Mouse (Mus musculus): ENCODE measurements at regions not wholly inside any gene's neighbourhood (a gene's known extent, or its start where the extent isn't known, plus 50 kb on each side); places are given as distances from the start of the nearest gene placed in this dataset.

DNA sequence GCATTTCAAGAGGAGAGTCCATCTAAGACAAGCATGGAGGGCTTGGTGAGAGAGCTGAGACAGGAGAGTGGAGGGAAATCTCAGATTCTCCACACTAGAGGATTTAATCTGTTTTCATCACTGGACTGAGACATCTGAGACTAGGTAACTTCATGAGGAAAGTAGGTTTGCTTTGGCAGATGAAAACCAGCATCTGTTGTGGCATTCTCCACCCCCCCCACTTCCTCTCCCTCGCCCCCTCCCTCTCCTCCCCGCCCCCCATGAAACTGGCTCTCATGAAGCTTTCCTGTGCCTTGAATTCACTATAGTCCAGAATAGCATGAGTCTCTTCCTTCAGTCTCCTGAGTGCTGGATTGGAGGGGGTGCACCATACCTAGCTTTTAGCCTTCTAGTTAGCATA is 670.7 kb downstream of the Zfp706 start:
- WGBS, result 79% methylated on average over 2 of the region's 2 CpGs
- Histone ChIP-seq H3K9ac (no peak overlapping the region), H3K36me3 (no peaks in the 10 kb centered on the region), H3K4me3 (no peak overlapping the region), H3K4me2 (no peak overlapping the region), H3K27ac (no peak overlapping the region), H3K9me3 (no peaks in the 10 kb centered on the region), H3K4me1 (no peaks in the 10 kb centered on the region), H3K27me3 (no peaks in the 10 kb centered on the region)
- no peak for ATAC-seq (ENCODE audit: insufficient number of reproducible peaks, low FRiP score, low TSS enrichment, low read depth)

DNA sequence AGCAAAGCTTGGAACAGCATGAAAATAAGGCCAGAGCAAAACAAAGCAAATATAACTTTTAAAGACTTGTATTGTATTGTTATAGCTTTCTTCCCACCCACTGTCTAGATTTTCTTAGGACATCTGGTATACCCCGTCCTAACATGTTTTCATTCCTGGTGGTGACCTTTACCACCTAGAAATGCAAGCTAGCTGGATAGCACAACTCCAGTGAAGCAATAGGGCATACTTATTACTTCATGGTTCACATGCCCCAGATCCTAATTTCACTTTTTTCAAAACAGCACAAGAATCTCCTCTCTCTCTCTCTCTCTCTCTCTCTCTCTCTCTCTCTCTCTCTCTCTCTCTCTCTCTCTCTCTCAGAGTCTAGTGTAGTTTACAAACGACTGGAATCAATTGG is 672.5 kb downstream of the Zfp706 start:
- H3K36me3 ChIP-seq, result no peaks in the 10 kb centered on the region
- H3K27me3 ChIP-seq, result no peaks in the 10 kb centered on the region
- H3K4me3 ChIP-seq, result no peak overlapping the region
- WGBS, result 62% methylated on average over 2 of the region's 2 CpGs
- no peak overlapping the region for H3K4me2 ChIP-seq
- no peak overlapping the region for H3K9ac ChIP-seq
- no peak for ATAC-seq (ENCODE audit: insufficient number of reproducible peaks, low FRiP score, low TSS enrichment, low read depth)
- no peaks in the 10 kb centered on the region for H3K4me1 ChIP-seq
- no peak overlapping the region for H3K27ac ChIP-seq
- no peaks in the 10 kb centered on the region for H3K9me3 ChIP-seq

DNA sequence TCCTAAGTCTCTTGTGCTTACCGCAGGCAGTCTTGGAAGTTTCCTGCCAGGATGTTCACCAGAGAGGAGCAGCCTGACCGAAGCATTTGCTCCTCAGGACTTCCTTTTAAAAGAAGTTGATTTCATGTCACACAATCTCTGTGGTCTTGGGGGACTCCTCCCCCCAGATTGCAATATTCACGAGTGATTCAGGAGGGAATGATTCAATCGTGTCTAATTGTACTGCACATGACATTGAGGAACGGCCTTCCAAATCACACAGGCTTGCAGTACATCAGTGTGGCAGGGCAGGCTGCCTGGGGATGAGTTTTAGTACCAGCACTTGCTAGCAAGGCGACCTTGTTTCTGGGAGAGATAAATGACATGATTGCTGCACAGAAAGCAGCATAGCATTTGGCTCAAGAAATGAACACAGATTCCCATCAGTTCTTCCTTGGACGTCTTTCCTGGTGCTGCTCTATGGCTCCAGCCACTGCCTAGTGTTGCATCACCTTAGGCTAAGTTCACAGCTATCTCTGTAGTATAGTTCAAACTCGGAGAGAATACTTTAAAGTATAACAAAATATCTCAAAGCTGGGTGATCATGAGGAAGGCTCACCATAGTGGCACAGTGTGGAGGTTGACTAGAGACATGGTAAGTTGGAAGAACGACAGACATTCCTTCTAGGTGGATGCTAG is 673.0 kb downstream of the Zfp706 start:
- Histone ChIP-seq H3K36me3 (no peaks in the 10 kb centered on the region), H3K4me3 (no peak overlapping the region), H3K9ac (no peak overlapping the region), H3K9me3 (no peaks in the 10 kb centered on the region), H3K27ac (no peak overlapping the region), H3K27me3 (no peaks in the 10 kb centered on the region), H3K4me1 (no peaks in the 10 kb centered on the region), H3K4me2 (no peak overlapping the region)
- WGBS, result 78% methylated on average over 9 of the region's 9 CpGs
- no peak for ATAC-seq (ENCODE audit: insufficient number of reproducible peaks, low FRiP score, low TSS enrichment, low read depth)

DNA sequence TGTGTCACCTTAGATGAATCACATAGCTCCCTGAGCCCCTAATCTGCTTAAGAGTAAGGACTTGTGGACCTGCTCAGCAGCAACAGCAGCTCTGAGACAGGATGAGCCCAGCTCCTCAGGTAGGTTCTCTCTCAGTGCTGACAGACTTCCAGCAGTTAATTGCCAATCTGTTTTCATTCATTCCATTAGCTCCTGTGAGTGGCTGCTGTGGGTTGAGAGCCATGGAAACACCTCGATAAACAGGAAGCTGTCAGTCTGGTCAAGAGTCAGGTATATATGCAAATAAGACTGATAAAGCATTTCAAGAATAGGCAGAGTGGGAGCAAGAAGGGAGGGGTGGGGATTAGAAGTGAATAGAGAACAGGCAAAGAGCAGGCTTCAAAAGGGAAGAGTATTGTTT is 673.7 kb downstream of the Zfp706 start:
- Histone ChIP-seq H3K4me1 (no peaks in the 10 kb centered on the region), H3K27me3 (no peaks in the 10 kb centered on the region), H3K9ac (no peak overlapping the region), H3K27ac (no peak overlapping the region), H3K36me3 (no peaks in the 10 kb centered on the region), H3K9me3 (no peaks in the 10 kb centered on the region), H3K4me2 (no peak overlapping the region), H3K4me3 (no peak overlapping the region)
- WGBS, result 54% methylated on average over 1 of the region's 1 CpGs
- ATAC-seq (ENCODE audit: insufficient number of reproducible peaks, low FRiP score, low TSS enrichment, low read depth), result no peak

DNA sequence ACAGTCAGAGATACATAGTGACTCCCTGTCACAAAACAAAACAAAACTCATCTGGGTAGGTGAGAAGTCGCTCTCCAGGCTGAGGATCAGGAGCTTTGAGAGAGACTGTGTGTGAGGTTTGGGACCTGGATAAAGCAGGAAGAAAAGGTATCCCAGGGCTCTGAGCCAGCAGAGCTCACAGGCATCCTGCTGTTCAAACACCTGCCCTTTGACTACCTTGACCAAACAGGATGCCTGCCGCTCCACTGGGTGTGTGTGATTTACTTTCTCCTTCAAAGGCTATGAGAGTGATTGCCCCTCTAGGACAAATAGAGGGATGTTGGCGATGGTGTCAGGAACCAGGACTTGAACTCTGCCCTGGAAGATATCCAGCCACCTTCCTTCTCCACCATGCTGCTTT is 674.3 kb downstream of the Zfp706 start:
- no peaks in the 10 kb centered on the region for H3K9me3 ChIP-seq
- no peak for ATAC-seq (ENCODE audit: insufficient number of reproducible peaks, low FRiP score, low TSS enrichment, low read depth)
- no peak overlapping the region for H3K27ac ChIP-seq
- H3K27me3 ChIP-seq, result no peaks in the 10 kb centered on the region
- H3K4me2 ChIP-seq, result no peak overlapping the region
- 65% methylated on average over 3 of the region's 3 CpGs for WGBS
- H3K4me1 ChIP-seq, result no peaks in the 10 kb centered on the region
- no peak overlapping the region for H3K9ac ChIP-seq
- no peak overlapping the region for H3K4me3 ChIP-seq
- no peaks in the 10 kb centered on the region for H3K36me3 ChIP-seq
